Mouse (Mus musculus): ENCODE data around the gene Clmp.

DNA sequence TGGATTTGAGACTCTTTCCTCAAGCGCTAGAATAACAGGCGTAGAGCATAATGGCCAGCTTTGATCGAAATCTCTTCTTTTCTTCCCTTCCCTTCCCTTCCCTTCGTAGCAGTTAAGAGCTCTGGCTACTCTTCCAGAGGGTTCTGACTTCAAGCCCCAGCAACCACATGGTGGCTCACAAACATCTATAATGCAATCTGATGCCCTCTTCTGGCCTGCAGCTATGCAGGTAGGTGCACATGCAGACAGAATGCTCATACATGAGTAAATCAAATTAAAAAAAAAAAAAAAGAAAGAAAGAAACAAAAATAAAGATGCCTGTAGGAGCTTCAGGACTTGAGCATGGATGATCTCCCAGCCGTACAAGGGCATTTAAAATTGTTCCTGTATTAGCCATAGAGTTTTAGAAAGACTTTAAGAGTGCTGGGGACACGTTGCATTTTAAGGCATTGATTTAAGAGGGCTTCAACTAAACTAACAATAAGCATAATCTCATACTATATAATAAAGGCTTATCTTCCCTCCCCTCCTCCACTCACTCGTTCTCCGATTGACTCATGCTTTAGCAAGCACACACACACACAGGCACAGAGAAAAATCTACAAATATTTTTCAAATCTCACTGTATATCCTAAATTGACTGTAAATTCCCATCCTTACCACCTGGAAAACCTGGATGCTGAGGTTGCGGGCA, 79.3 kb downstream of the Clmp start:
- no peak for TF ChIP-seq CTCF (IDR thresholded peaks at IDR 0.05; ENCODE audit: borderline replicate concordance, extremely low read depth, insufficient read depth, insufficient read length)
- TF ChIP-seq POLR2A (IDR thresholded peaks at IDR 0.05; ENCODE audit: borderline replicate concordance, extremely low read depth, insufficient read depth, insufficient read length, poor library complexity, severe bottlenecking) = no peak

All from brain, embryonic 14.5 days (tissue).